Mouse (Mus musculus) frontal cortex, postnatal 10 days (tissue): ENCODE data around the gene Prss37.

Experiments
- DNase-seq, 2 experiments: peaks; one replicate each; pipeline ENCODE4 v3.0.0; 2022; ENCODE audit warnings: low spot score in 2 of 2, mixed read lengths in 1 of 2

The Prss37 gene

GRCm38 (mm10) chr6:40519408-40519807, at the start of gene Prss37:
Gene Prss37 (minus strand): TSS chr6:40519508.
- no peak for DNase-seq

- no peak for DNase-seq
Measured at GRCm38 (mm10) chr6:40554950-40555349, 35.6 kb upstream of the Prss37 start, which contains the start of gene Olfr461. Gene Olfr461 (minus strand): TSS chr6:40555050.

GRCm38 (mm10) chr6:40544690-40545089, 25.4 kb upstream of the Prss37 start:
- DNase-seq: no peak

- no peak for DNase-seq
Measured at GRCm38 (mm10) chr6:40493229-40493628, 26.1 kb downstream of the Prss37 start, which contains the start of gene Tas2r108. Gene Tas2r108 (plus strand): TSS chr6:40493529.

- DNase-seq: no peak
Measured at GRCm38 (mm10) chr6:40490933-40491332, 28.4 kb downstream of the Prss37 start, which contains the start of gene Tas2r137. Gene Tas2r137 (plus strand): TSS chr6:40491233.

GRCm38 (mm10) chr6:40482318-40482717, 37.0 kb downstream of the Prss37 start:
- DNase-seq: no peak

- DNase-seq: no peak
Measured at GRCm38 (mm10) chr6:40479705-40480104, 39.6 kb downstream of the Prss37 start.

- no peak for DNase-seq
Measured at GRCm38 (mm10) chr6:40476132-40476531, 43.2 kb downstream of the Prss37 start.

- no peak for DNase-seq
Measured at GRCm38 (mm10) chr6:40471720-40472010, 47.6 kb downstream of the Prss37 start.

GRCm38 (mm10) chr6:40470916-40471719, 48.2 kb downstream of the Prss37 start, which contains the start of gene Ssbp1:
Gene Ssbp1 (plus strand): TSS chr6:40471352.
- DNase-seq: peak; percentile 82 to 89

GRCm38 (mm10) chr6:40465710-40466109, 53.6 kb downstream of the Prss37 start:
- no peak for DNase-seq
